20 mouse cellular contexts compared by ENCODE assay signal in the genomic region with DNA sequence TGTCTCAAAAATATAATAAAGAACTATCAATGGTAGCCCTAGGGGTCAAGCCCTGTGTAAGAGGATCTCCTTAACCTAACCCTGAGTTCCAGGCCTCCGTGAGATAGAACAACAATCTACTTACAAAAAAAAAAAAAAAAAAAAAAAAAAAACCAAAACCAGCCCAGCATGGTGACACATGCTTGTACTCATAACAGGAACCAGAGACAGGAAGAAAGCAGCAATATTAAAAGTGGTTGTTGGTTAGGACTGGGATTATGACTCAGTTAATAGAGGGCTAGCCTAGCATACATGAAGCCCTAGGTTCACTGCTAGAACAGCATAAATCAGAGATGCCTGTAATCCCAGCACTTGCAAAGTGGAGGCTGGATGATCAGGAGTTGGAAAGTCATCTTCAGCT. TPM values are rescaled to one million over a fixed set of nuclear protein-coding genes. Genes with fewer than 3 reads are reported as not detected.
A peak's percentile ranks its signal among the peaks of the same experiment; 100 is the strongest.
DNase-seq lines count a peak whose midpoint lies in the region; TF ChIP-seq lines count a peak whose summit lies in the region.
"Had no signal": no experiment of that assay in that cellular context is flagged by ENCODE, and none has a peak within 500 bp of the region (broad histone marks: within the 10 kb centered on the region; RNA-seq: fewer than 3 reads in every experiment).

No protein-coding gene starts in this region.

- no peak overlapping the region for H3K27ac ChIP-seq in MEL (ENCODE audit: control insufficient read depth, low read depth, low read length)
- H3K27ac ChIP-seq: embryonic facial prominence, embryonic 13.5 days; embryonic facial prominence, embryonic 15.5 days; forebrain, embryonic 10.5 days; forebrain, embryonic 12.5 days had no signal

- no peaks in the 10 kb centered on the region for H3K79me2 ChIP-seq in MEL (ENCODE audit: control insufficient read depth, insufficient read depth, low read length, poor library complexity)

- no peaks in the 10 kb centered on the region for H3K9me3 ChIP-seq in MEL (replicated peaks; ENCODE audit: insufficient read depth, low read length)
- H3K9me3 ChIP-seq: embryonic facial prominence, embryonic 13.5 days; embryonic facial prominence, embryonic 15.5 days; forebrain, embryonic 10.5 days; forebrain, embryonic 12.5 days; G1E had no signal

- TF ChIP-seq RAD21 in MEL (IDR thresholded peaks at IDR 0.05; ENCODE audit: low read depth, low read length) = no peak

- TF ChIP-seq CTCF in MEL (IDR thresholded peaks at IDR 0.05 in 2 of 3, conservative IDR thresholded peaks at IDR 0.05 in 1 of 3; ENCODE audit: control insufficient read depth in 1 of 3, insufficient read depth in 1 of 3, low read depth in 2 of 3, low read length in 3 of 3, poor library complexity in 1 of 3, severe bottlenecking in 1 of 3) = no peak

- H3K9ac ChIP-seq in MEL (ENCODE audit: control insufficient read depth, low read depth, low read length, poor library complexity, severe bottlenecking) = no peak overlapping the region
- H3K9ac ChIP-seq: embryonic facial prominence, embryonic 13.5 days; embryonic facial prominence, embryonic 15.5 days; forebrain, embryonic 12.5 days had no signal

- peaks cover 0 to 5% of the 10 kb centered on the region in 2 experiments; a peak in 1 of 4 replicates for H3K4me1 ChIP-seq in MEL (ENCODE audit: control insufficient read depth in 1 of 2, insufficient read depth in 2 of 2, low read length in 2 of 2)
- H3K4me1 ChIP-seq: embryonic facial prominence, embryonic 13.5 days; embryonic facial prominence, embryonic 15.5 days; forebrain, embryonic 10.5 days; forebrain, embryonic 12.5 days had no signal

- H3K27me3 ChIP-seq in MEL (ENCODE audit: control insufficient read depth in 1 of 2, insufficient read depth in 2 of 2, low read length in 2 of 2) = no peaks in the 10 kb centered on the region
- H3K27me3 ChIP-seq: embryonic facial prominence, embryonic 13.5 days; embryonic facial prominence, embryonic 15.5 days; forebrain, embryonic 12.5 days had no signal

- no peak overlapping the region for H3K4me3 ChIP-seq in MEL (ENCODE audit: control insufficient read depth in 1 of 2, insufficient read depth in 1 of 2, low read depth in 2 of 2, low read length in 2 of 2)
- H3K4me3 ChIP-seq: embryonic facial prominence, embryonic 13.5 days; embryonic facial prominence, embryonic 15.5 days; erythroblast, embryonic 14.5 days; forebrain, embryonic 10.5 days; forebrain, embryonic 12.5 days had no signal

- no peak for TF ChIP-seq POLR2A in MEL (IDR thresholded peaks at IDR 0.05; ENCODE audit: control insufficient read depth in 1 of 2, insufficient read depth in 1 of 2, low read depth in 1 of 2, low read length in 2 of 2, poor library complexity in 1 of 2)

- TF ChIP-seq EP300 in MEL (IDR thresholded peaks at IDR 0.05; ENCODE audit: low read depth in 1 of 2, low read length in 2 of 2) = no peak

- DNase-seq in 416B (ENCODE audit: low read depth) (peak; percentile 77), MEL (ENCODE audit: low read depth, low spot score) (no peak), liver (no peak)
- DNase-seq in induced T-regulatory cell, adult 2 months (ENCODE audit: low read depth) = peak; percentile 41
- no peak for DNase-seq in testis, postnatal 10 days (ENCODE audit: low spot score)
- DNase-seq: adrenal gland, adult 8-10 months; adrenal gland, postnatal 14 days; adrenal gland, postnatal 36 days; cerebellum, adult 18-20 months; cerebellum, adult 8-10 months; cerebellum, adult 9-11 months; cerebellum, postnatal 14 days; cerebellum, postnatal 36 days; embryo, embryonic 11 days had no signal

- peaks cover 0 to 7% of the 10 kb centered on the region in 2 experiments; a peak in 3 of 4 replicates for H3K36me3 ChIP-seq in MEL (ENCODE audit: control insufficient read depth in 1 of 2, insufficient read depth in 2 of 2, low read length in 2 of 2)

TF ChIP-seq in MEL, 35 proteins besides CTCF, POLR2A, EP300 and RAD21:
- TF ChIP-seq ZNF384 (IDR thresholded peaks at IDR 0.05; ENCODE audit: low read depth, low read length) (peak; percentile 80), POLR2AphosphoS5 (IDR thresholded peaks at IDR 0.05; ENCODE audit: borderline replicate concordance, low read depth, low read length) (no peak)

RNA-seq across cellular contexts. Expression of a gene that starts 15.5 kb away (rescaled TPM):
- 203 and 224 TPM in 2 replicates for total RNA-seq in MEL (2012; rRNA removed)
- 100 to 1,000 TPM; 420 to 473 TPM for polyA plus RNA-seq in MEL (2012; ENCODE audit: insufficient read depth in 1 of 2, insufficient read length in 2 of 2, low read depth in 1 of 2, low replicate concordance in 2 of 2, missing spikeins in 1 of 2)

RNA-seq across cellular contexts. Expression of a gene that starts 16.3 kb away (rescaled TPM):
- 7.2 and 10.9 TPM in 2 replicates for total RNA-seq in MEL (2012; rRNA removed)
- 10 to 100 TPM in 1 of 2 experiments, not detected in 1; 18.8 TPM for polyA plus RNA-seq in MEL (2012; ENCODE audit: insufficient read depth in 1 of 2, insufficient read length in 2 of 2, low read depth in 1 of 2, low replicate concordance in 2 of 2, missing spikeins in 1 of 2)

RNA-seq across cellular contexts. Expression of a gene that starts 58.2 kb away (rescaled TPM):
- total RNA-seq in MEL (2012; rRNA removed) = 24.0 and 26.3 TPM in 2 replicates
- polyA plus RNA-seq in MEL (2012; ENCODE audit: insufficient read depth in 1 of 2, insufficient read length in 2 of 2, low read depth in 1 of 2, low replicate concordance in 2 of 2, missing spikeins in 1 of 2) = 100 to 1,000 TPM in 1 of 2 experiments, not detected in 1; 105 TPM

Comparison
In these comparisons a context has a peak if more than half of its experiments do, and no peak if none do; other contexts are left out.
1. DNase-seq: peak in 416B (single experiment) and induced T-regulatory cell, adult 2 months (single experiment); none in MEL (single experiment), liver (single experiment) and testis, postnatal 10 days (single experiment).